Mouse (Mus musculus) bone marrow macrophage, adult 2 months (primary cell): ENCODE results near the gene Strn. TPM values are rescaled to one million over a fixed set of nuclear protein-coding genes. Genes with fewer than 3 reads are reported as not detected.

Experiments used
- H3K27ac ChIP-seq: 2 replicates; pipeline ENCODE4 v1.5.1; 2012; ENCODE audit warnings: low read depth, low read length; ENCODE audit not compliant: insufficient read depth
- H3K4me1 ChIP-seq: 2 replicates; pipeline ENCODE4 v1.6.1; 2012; ENCODE audit warnings: low read length; ENCODE audit not compliant: control insufficient read depth, insufficient read depth
- H3K4me3 ChIP-seq: 2 replicates; pipeline ENCODE4 v1.5.1; 2012; ENCODE audit warnings: mild to moderate bottlenecking, low read length, moderate library complexity; ENCODE audit not compliant: insufficient read depth
- CTCF ChIP-seq: IDR thresholded peaks from 2 replicates; pipeline ENCODE4 v1.5.1; 2012; ENCODE audit warnings: low read depth, mild to moderate bottlenecking, low read length, moderate library complexity
- POLR2A ChIP-seq: IDR thresholded peaks from 2 replicates; pipeline ENCODE4 v1.6.1; 2012; ENCODE audit warnings: mild to moderate bottlenecking, low read depth, low read length, borderline replicate concordance
- polyA plus RNA-seq: library from polyadenylated mRNA; stranded (reverse); fragments of >200 nt; gene quantifications from 2 replicates; pipeline ENCODE4 v1.2.4, GENCODE M21; 2012; ENCODE audit not compliant: missing spikeins, insufficient read depth, insufficient read length

Strn gene
- polyA plus RNA-seq, 1 experiment = 18.7 TPM

GRCm38 (mm10) chr17:78685004-78685403, 52.0 kb downstream of the Strn start:
- TF ChIP-seq CTCF (no peak), POLR2A (no peak)
- H3K4me1 ChIP-seq = peaks cover 2% of the 10 kb centered on the region; the same call in 1 of the 2 replicates
- no peak overlapping the region for H3K4me3 ChIP-seq
- H3K27ac ChIP-seq = no peak overlapping the region

- TF ChIP-seq POLR2A (no peak), CTCF (no peak)
- Histone ChIP-seq H3K4me1 (peaks cover 2% of the 10 kb centered on the region; the same call in 1 of the 2 replicates), H3K4me3 (no peak overlapping the region)
Measured at GRCm38 (mm10) chr17:78682351-78682750, 54.6 kb downstream of the Strn start.

GRCm38 (mm10) chr17:78679503-78679902, 57.5 kb downstream of the Strn start:
- Histone ChIP-seq H3K27ac (no peak overlapping the region), H3K4me1 (peaks cover 2% of the 10 kb centered on the region; the same call in 1 of the 2 replicates), H3K4me3 (no peak overlapping the region)
- TF ChIP-seq POLR2A = no peak
- TF ChIP-seq CTCF = no peak

More at GRCm38 (mm10) chr17:78682351-78682750, 54.6 kb downstream of the Strn start:
- H3K27ac ChIP-seq = no peak overlapping the region

- no peak overlapping the region for H3K4me3 ChIP-seq
- H3K27ac ChIP-seq = no peak overlapping the region
- H3K4me1 ChIP-seq = peaks cover under 1% of the 10 kb centered on the region; the same call in 1 of the 2 replicates
- TF ChIP-seq CTCF = no peak
- TF ChIP-seq POLR2A = no peak
Measured at GRCm38 (mm10) chr17:78676813-78677212, 60.2 kb downstream of the Strn start.

- no peak for TF ChIP-seq POLR2A
- no peak for TF ChIP-seq CTCF
- Histone ChIP-seq H3K27ac (no peak overlapping the region), H3K4me3 (no peak overlapping the region), H3K4me1 (no peaks in the 10 kb centered on the region)
Measured at GRCm38 (mm10) chr17:78664962-78665545, 71.9 kb downstream of the Strn start.

- Histone ChIP-seq H3K4me1 (no peaks in the 10 kb centered on the region), H3K27ac (no peak overlapping the region), H3K4me3 (no peak overlapping the region)
- TF ChIP-seq CTCF = no peak
- TF ChIP-seq POLR2A = no peak
Measured at GRCm38 (mm10) chr17:78654841-78655240, 82.2 kb downstream of the Strn start.

GRCm38 (mm10) chr17:78643853-78644475, 93.0 kb downstream of the Strn start:
- no peak for TF ChIP-seq POLR2A
- TF ChIP-seq CTCF = no peak
- no peaks in the 10 kb centered on the region for H3K4me1 ChIP-seq
- no peak overlapping the region for H3K4me3 ChIP-seq
- H3K27ac ChIP-seq = no peak overlapping the region

- no peaks in the 10 kb centered on the region for H3K4me1 ChIP-seq
- H3K4me3 ChIP-seq = no peak overlapping the region
- no peak overlapping the region for H3K27ac ChIP-seq
- TF ChIP-seq CTCF (no peak), POLR2A (no peak)
Measured at GRCm38 (mm10) chr17:78642259-78642658, 94.7 kb downstream of the Strn start.

- H3K27ac ChIP-seq = no peak overlapping the region
- H3K4me3 ChIP-seq = no peak overlapping the region
- no peak for TF ChIP-seq CTCF
- TF ChIP-seq POLR2A = no peak
Measured at GRCm38 (mm10) chr17:78640387-78640786, 96.6 kb downstream of the Strn start.

GRCm38 (mm10) chr17:78639099-78639498, 97.9 kb downstream of the Strn start:
- no peaks in the 10 kb centered on the region for H3K4me1 ChIP-seq
- no peak overlapping the region for H3K27ac ChIP-seq
- H3K4me3 ChIP-seq = no peak overlapping the region
- TF ChIP-seq POLR2A = no peak
- TF ChIP-seq CTCF = no peak

More at GRCm38 (mm10) chr17:78640387-78640786, 96.6 kb downstream of the Strn start:
- no peaks in the 10 kb centered on the region for H3K4me1 ChIP-seq

- no peaks in the 10 kb centered on the region for H3K4me1 ChIP-seq
- TF ChIP-seq POLR2A = no peak
- TF ChIP-seq CTCF = no peak
- H3K27ac ChIP-seq = no peak overlapping the region
- no peak overlapping the region for H3K4me3 ChIP-seq
Measured at GRCm38 (mm10) chr17:78637140-78637539, 99.9 kb downstream of the Strn start.
